Mouse (Mus musculus): ENCODE measurements around the gene Rdm1. TPM values are rescaled to one million over a fixed set of nuclear protein-coding genes. Genes with fewer than 3 reads are reported as not detected.
"Not testable (repeated sequence)": the region's sequence is repeated elsewhere in the genome, so short reads cannot be mapped to it uniquely, and the experiment has no call there.

The Rdm1 gene
- polyA plus RNA-seq, 1 experiment from 2014 or later = 15.3 TPM

- WGBS = 37% methylated on average over 5 of the region's 5 CpGs
- TF ChIP-seq CTCF (IDR thresholded peaks at IDR 0.05; ENCODE audit: low read depth) = no peak
- H3K27ac ChIP-seq (ENCODE audit: low read depth, low read length) = no peak overlapping the region
- H3K9ac ChIP-seq (ENCODE audit: low read depth, low read length) = no peak overlapping the region
- H3K4me2 ChIP-seq (replicated peaks; ENCODE audit: low read depth) = no peak overlapping the region
- no peaks in the 10 kb centered on the region for H3K36me3 ChIP-seq (ENCODE audit: control insufficient read depth, insufficient read depth)
- no peaks in the 10 kb centered on the region for H3K4me1 ChIP-seq (replicated peaks; ENCODE audit: control insufficient read depth, insufficient read depth, low read length)
- ATAC-seq = no peak
- H3K27me3 ChIP-seq (replicated peaks; ENCODE audit: control insufficient read depth, insufficient read depth, low read length) = no peaks in the 10 kb centered on the region
- no peaks in the 10 kb centered on the region for H3K9me3 ChIP-seq (ENCODE audit: control insufficient read depth)
- H3K4me3 ChIP-seq (ENCODE audit: low read depth, low read length) = no peak overlapping the region
Measured at GRCm38 (mm10) chr11:101642931-101643330, 15.9 kb downstream of the Rdm1 start.

GRCm38 (mm10) chr11:101644591-101644990 is 17.6 kb downstream of the Rdm1 start:
- WGBS = 57% methylated on average over 3 of the region's 3 CpGs
- H3K27ac ChIP-seq (ENCODE audit: low read depth, low read length) = no peak overlapping the region
- H3K36me3 ChIP-seq (ENCODE audit: control insufficient read depth, insufficient read depth) = no peaks in the 10 kb centered on the region
- H3K4me1 ChIP-seq (replicated peaks; ENCODE audit: control insufficient read depth, insufficient read depth, low read length) = no peaks in the 10 kb centered on the region
- no peaks in the 10 kb centered on the region for H3K27me3 ChIP-seq (replicated peaks; ENCODE audit: control insufficient read depth, insufficient read depth, low read length)
- ATAC-seq = no peak
- no peak for TF ChIP-seq CTCF (IDR thresholded peaks at IDR 0.05; ENCODE audit: low read depth)
- H3K9ac ChIP-seq (ENCODE audit: low read depth, low read length) = no peak overlapping the region
- no peaks in the 10 kb centered on the region for H3K9me3 ChIP-seq (ENCODE audit: control insufficient read depth)
- no peak overlapping the region for H3K4me2 ChIP-seq (replicated peaks; ENCODE audit: low read depth)
- H3K4me3 ChIP-seq (ENCODE audit: low read depth, low read length) = no peak overlapping the region

- H3K27me3 ChIP-seq (replicated peaks; ENCODE audit: control insufficient read depth, insufficient read depth, low read length); H3K4me2 ChIP-seq (replicated peaks; ENCODE audit: low read depth); H3K27ac ChIP-seq (ENCODE audit: low read depth, low read length); ATAC-seq; H3K4me3 ChIP-seq (ENCODE audit: low read depth, low read length); H3K9me3 ChIP-seq (ENCODE audit: control insufficient read depth); H3K4me1 ChIP-seq (replicated peaks; ENCODE audit: control insufficient read depth, insufficient read depth, low read length); H3K36me3 ChIP-seq (ENCODE audit: control insufficient read depth, insufficient read depth); H3K9ac ChIP-seq (ENCODE audit: low read depth, low read length): not testable (repeated sequence)
- 2% methylated on average over 4 of the region's 4 CpGs for WGBS
Measured at GRCm38 (mm10) chr11:101645043-101645410, 18.0 kb downstream of the Rdm1 start.

- Histone ChIP-seq H3K4me2 (replicated peaks; ENCODE audit: low read depth) (peak overlapping the region; percentile 53), H3K9ac (ENCODE audit: low read depth, low read length) (peak overlapping the region; percentile 31), H3K4me3 (ENCODE audit: low read depth, low read length) (peak overlapping the region; percentile 17; the same call in 1 of the 2 replicates), H3K27ac (ENCODE audit: low read depth, low read length) (peak overlapping the region; percentile 84)
- not testable (repeated sequence) for H3K27me3 ChIP-seq (replicated peaks; ENCODE audit: control insufficient read depth, insufficient read depth, low read length); H3K9me3 ChIP-seq (ENCODE audit: control insufficient read depth); H3K36me3 ChIP-seq (ENCODE audit: control insufficient read depth, insufficient read depth); H3K4me1 ChIP-seq (replicated peaks; ENCODE audit: control insufficient read depth, insufficient read depth, low read length)
- peak; percentile 72 for ATAC-seq
- TF ChIP-seq CTCF (IDR thresholded peaks at IDR 0.05; ENCODE audit: low read depth) = 0 out of 2 replicates have a peak, but pooled peaks have one; percentile 19
- WGBS = under 1% methylated on average over 43 of the region's 56 CpGs
Measured at GRCm38 (mm10) chr11:101645411-101646282, 18.7 kb downstream of the Rdm1 start.

- not testable (repeated sequence) for H3K4me1 ChIP-seq (replicated peaks; ENCODE audit: control insufficient read depth, insufficient read depth, low read length); ATAC-seq; H3K9me3 ChIP-seq (ENCODE audit: control insufficient read depth); H3K36me3 ChIP-seq (ENCODE audit: control insufficient read depth, insufficient read depth); H3K27me3 ChIP-seq (replicated peaks; ENCODE audit: control insufficient read depth, insufficient read depth, low read length)
- Histone ChIP-seq H3K4me3 (ENCODE audit: low read depth, low read length) (peak overlapping the region; percentile 17; the same call in 1 of the 2 replicates), H3K4me2 (replicated peaks; ENCODE audit: low read depth) (peak overlapping the region; percentile 53), H3K9ac (ENCODE audit: low read depth, low read length) (peak overlapping the region; percentile 31; the same call in 1 of the 2 replicates), H3K27ac (ENCODE audit: low read depth, low read length) (peak overlapping the region; percentile 84)
- WGBS = 13% methylated on average over 14 of the region's 16 CpGs
Measured at GRCm38 (mm10) chr11:101646283-101646794, 19.3 kb downstream of the Rdm1 start.

GRCm38 (mm10) chr11:101647093-101647492 is 20.1 kb downstream of the Rdm1 start:
- not testable (repeated sequence) for H3K4me2 ChIP-seq (replicated peaks; ENCODE audit: low read depth); H3K4me3 ChIP-seq (ENCODE audit: low read depth, low read length); H3K36me3 ChIP-seq (ENCODE audit: control insufficient read depth, insufficient read depth); ATAC-seq; H3K4me1 ChIP-seq (replicated peaks; ENCODE audit: control insufficient read depth, insufficient read depth, low read length); H3K9me3 ChIP-seq (ENCODE audit: control insufficient read depth); H3K9ac ChIP-seq (ENCODE audit: low read depth, low read length); H3K27me3 ChIP-seq (replicated peaks; ENCODE audit: control insufficient read depth, insufficient read depth, low read length); H3K27ac ChIP-seq (ENCODE audit: low read depth, low read length)
- 91% methylated on average over 10 of the region's 10 CpGs for WGBS
- 0 out of 2 replicates have a peak, but pooled peaks have one; percentile 9 for TF ChIP-seq CTCF (IDR thresholded peaks at IDR 0.05; ENCODE audit: low read depth)
